Mouse (Mus musculus) MEL (cell line): ENCODE data around the gene St3gal2. TPM values are rescaled to one million over a fixed set of nuclear protein-coding genes. Genes with fewer than 3 reads are reported as not detected.

Experiments used
- DNase-seq: peaks from one replicate; pipeline ENCODE4 v3.0.0; 2011; ENCODE audit warnings: low read depth, low spot score
- H3K27ac ChIP-seq: 2 replicates; pipeline ENCODE4 v1.5.1; 2012; ENCODE audit warnings: low read depth, mild to moderate bottlenecking, control low read depth, low read length, moderate library complexity; ENCODE audit not compliant: control insufficient read depth
- H3K27me3 ChIP-seq, 2 experiments: fragments of 150-350 bp in 1 of 2; sonication (generic) in 1 of 2; 2 replicates each; pipeline ENCODE4 v1.6.1; 2012; ENCODE audit warnings: low read length in 2 of 2, mild to moderate bottlenecking in 2 of 2, improper control_type of control experiment in 1 of 2, moderate library complexity in 1 of 2; ENCODE audit not compliant: insufficient read depth in 2 of 2, control insufficient read depth in 1 of 2
- H3K36me3 ChIP-seq, 2 experiments: 2 replicates each; pipeline ENCODE4 v1.6.1; 2012 to 2014; ENCODE audit warnings: low read length in 2 of 2, improper control_type of control experiment in 1 of 2, inconsistent platforms in 1 of 2, mild to moderate bottlenecking in 1 of 2; ENCODE audit not compliant: insufficient read depth in 2 of 2, control insufficient read depth in 1 of 2
- H3K4me1 ChIP-seq, 2 experiments: fragments of 150-350 bp in 1 of 2; sonication (generic) in 1 of 2; 2 replicates each; pipeline ENCODE4 v1.6.1; 2012; ENCODE audit warnings: low read length in 2 of 2, improper control_type of control experiment in 1 of 2, mild to moderate bottlenecking in 1 of 2; ENCODE audit not compliant: insufficient read depth in 2 of 2, control insufficient read depth in 1 of 2
- H3K4me3 ChIP-seq, 2 experiments: fragments of 150-350 bp in 1 of 2; sonication (generic) in 1 of 2; 2 replicates each; pipeline ENCODE4 v1.5.1; 2012; ENCODE audit warnings: low read depth in 2 of 2, low read length in 2 of 2, mild to moderate bottlenecking in 2 of 2, moderate library complexity in 2 of 2, control low read depth in 1 of 2, improper control_type of control experiment in 1 of 2; ENCODE audit not compliant: control insufficient read depth in 1 of 2, insufficient read depth in 1 of 2
- H3K79me2 ChIP-seq: 2 replicates; pipeline ENCODE4 v1.6.1; 2012; ENCODE audit warnings: mild to moderate bottlenecking, low read length, moderate library complexity; ENCODE audit not compliant: control insufficient read depth, poor library complexity, insufficient read depth
- H3K9ac ChIP-seq: 2 replicates; pipeline ENCODE4 v1.6.1; 2012; ENCODE audit warnings: low read depth, mild to moderate bottlenecking, control low read depth, low read length, moderate library complexity; ENCODE audit not compliant: control insufficient read depth, poor library complexity, severe bottlenecking
- H3K9me3 ChIP-seq: fragments of 150-350 bp; sonication (generic); replicated peaks from 2 replicates; pipeline ENCODE4 v1.6.1; 2012; ENCODE audit warnings: mild to moderate bottlenecking, low read length, improper control_type of control experiment, moderate library complexity; ENCODE audit not compliant: insufficient read depth
- BHLHE40 ChIP-seq: IDR thresholded peaks from 2 replicates; pipeline ENCODE4 v1.6.1; 2012; ENCODE audit warnings: low read depth, mild to moderate bottlenecking, inconsistent platforms, low read length, improper control_type of control experiment, borderline replicate concordance
- CHD2 ChIP-seq: IDR thresholded peaks from 2 replicates; pipeline ENCODE4 v1.6.1; 2011; ENCODE audit warnings: low read length, improper control_type of control experiment
- ELF1 ChIP-seq: IDR thresholded peaks from 2 replicates; pipeline ENCODE4 v1.6.1; 2014; ENCODE audit warnings: low read depth, mild to moderate bottlenecking, inconsistent platforms, low read length, improper control_type of control experiment, moderate library complexity
- ETS1 ChIP-seq: IDR thresholded peaks from 2 replicates; pipeline ENCODE4 v1.6.1; 2012; ENCODE audit warnings: low read depth, mild to moderate bottlenecking, inconsistent platforms, low read length, improper control_type of control experiment, moderate library complexity
- GABPA ChIP-seq: IDR thresholded peaks from 2 replicates; pipeline ENCODE4 v1.6.1; 2012; ENCODE audit warnings: low read depth, mild to moderate bottlenecking, inconsistent platforms, low read length, improper control_type of control experiment, moderate library complexity
- HCFC1 ChIP-seq: IDR thresholded peaks from 2 replicates; pipeline ENCODE4 v1.6.1; 2012; ENCODE audit warnings: low read depth, mild to moderate bottlenecking, inconsistent platforms, low read length, improper control_type of control experiment, moderate library complexity
- JUND ChIP-seq: IDR thresholded peaks from 2 replicates; pipeline ENCODE4 v1.6.1; 2011; ENCODE audit warnings: low read depth, mild to moderate bottlenecking, improper control_type of control experiment, low read length
- KAT2A ChIP-seq: conservative IDR thresholded peaks from 2 replicates; pipeline ENCODE4 v1.6.1; 2012; ENCODE audit warnings: low read depth, low read length, improper control_type of control experiment, inconsistent platforms
- MAFK ChIP-seq: IDR thresholded peaks from 2 replicates; pipeline ENCODE4 v1.6.1; 2011; ENCODE audit warnings: low read depth, mild to moderate bottlenecking, low read length, improper control_type of control experiment, borderline replicate concordance
- MAZ ChIP-seq: IDR thresholded peaks from 2 replicates; pipeline ENCODE4 v1.6.1; 2012; ENCODE audit warnings: low read depth, mild to moderate bottlenecking, inconsistent platforms, low read length, improper control_type of control experiment
- MXI1 ChIP-seq: IDR thresholded peaks from 2 replicates; pipeline ENCODE4 v1.6.1; 2011; ENCODE audit warnings: mild to moderate bottlenecking, low read depth, low read length, improper control_type of control experiment
- MYB ChIP-seq: IDR thresholded peaks from 2 replicates; pipeline ENCODE4 v1.6.1; 2011; ENCODE audit warnings: mild to moderate bottlenecking, low read depth, low read length, improper control_type of control experiment
- MYC ChIP-seq: IDR thresholded peaks from 2 replicates; pipeline ENCODE4 v1.6.1; 2011; ENCODE audit warnings: low read depth, mild to moderate bottlenecking, low read length, improper control_type of control experiment, moderate library complexity
- NRF1 ChIP-seq: IDR thresholded peaks from 2 replicates; pipeline ENCODE4 v1.6.1; 2014; ENCODE audit warnings: low read depth, mild to moderate bottlenecking, inconsistent platforms, low read length, improper control_type of control experiment, moderate library complexity; ENCODE audit not compliant: poor library complexity, insufficient read depth, severe bottlenecking
- POLR2AphosphoS2 ChIP-seq: IDR thresholded peaks from 2 replicates; pipeline ENCODE4 v1.6.1; 2011; ENCODE audit warnings: low read length, improper control_type of control experiment
- RCOR1 ChIP-seq: IDR thresholded peaks from 2 replicates; pipeline ENCODE4 v1.6.1; 2012; ENCODE audit warnings: low read depth, mild to moderate bottlenecking, inconsistent platforms, low read length, improper control_type of control experiment
- SMC3 ChIP-seq: IDR thresholded peaks from 2 replicates; pipeline ENCODE4 v1.6.1; 2011; ENCODE audit warnings: low read depth, low read length, improper control_type of control experiment
- TBP ChIP-seq: IDR thresholded peaks from 2 replicates; pipeline ENCODE4 v1.8.0; 2011; ENCODE audit warnings: low read depth, low read length, improper control_type of control experiment
- TCF12 ChIP-seq: IDR thresholded peaks from 2 replicates; pipeline ENCODE4 v1.6.1; 2014; ENCODE audit warnings: low read depth, mild to moderate bottlenecking, inconsistent platforms, low read length, improper control_type of control experiment, moderate library complexity
- USF1 ChIP-seq: IDR thresholded peaks from 2 replicates; pipeline ENCODE4 v1.6.1; 2014; ENCODE audit warnings: low read depth, mild to moderate bottlenecking, inconsistent platforms, low read length, improper control_type of control experiment, moderate library complexity
- ZMIZ1 ChIP-seq: IDR thresholded peaks from 2 replicates; pipeline ENCODE4 v1.6.1; 2012; ENCODE audit warnings: low read depth, mild to moderate bottlenecking, inconsistent platforms, low read length, improper control_type of control experiment, moderate library complexity
- ZNF384 ChIP-seq: IDR thresholded peaks from 2 replicates; pipeline ENCODE4 v1.6.1; 2012; ENCODE audit warnings: low read depth, mild to moderate bottlenecking, inconsistent platforms, low read length, improper control_type of control experiment
- polyA plus RNA-seq, 2 experiments: library from polyadenylated mRNA; stranded (reverse) in 1 of 2; unstranded in 1 of 2; fragments of >175 nt in 1 of 2; fragments of >200 nt in 1 of 2; gene quantifications; 2 replicates each; pipeline versions ENCODE4 v1.2.1 to v1.2.4; 2012; ENCODE audit warnings: low replicate concordance in 2 of 2, low read depth in 1 of 2; ENCODE audit not compliant: insufficient read length in 2 of 2, insufficient read depth in 1 of 2, missing spikeins in 1 of 2
- total RNA-seq: library from RNA; depleted of rRNA; stranded (reverse); fragments of 300-350 nt; gene quantifications from 2 replicates; pipeline ENCODE4 v1.2.3, GENCODE M21; 2012

Gene St3gal2
- total and polyA plus RNA-seq, 3 experiments: 5.2 to 18.0 TPM; not detected in 1

- no peak for TF ChIP-seq NRF1
- 0 out of 2 replicates have a peak, but pooled peaks have one; percentile 5 for TF ChIP-seq SMC3
- peak; percentile 54; the same call in 1 of the 2 replicates for TF ChIP-seq MYC
- TF ChIP-seq BHLHE40: peak; percentile 66; the same call in 1 of the 2 replicates
- peak; percentile 65 for TF ChIP-seq RCOR1
Measured at GRCm38 (mm10) chr8:110921492-110922230, 1.9 kb downstream of the St3gal2 start (continued).

GRCm38 (mm10) chr8:110925691-110926140 is 6.0 kb downstream of the St3gal2 start:
- Histone ChIP-seq H3K36me3 (peaks cover 0 to 41% of the 10 kb centered on the region in 2 experiments; a peak in 2 of 4 replicates), H3K4me3 (no peak overlapping the region), H3K79me2 (peaks cover 7% of the 10 kb centered on the region; the same call in 1 of the 2 replicates), H3K9ac (no peak overlapping the region), H3K27me3 (no peaks in the 10 kb centered on the region), H3K27ac (no peak overlapping the region), H3K9me3 (no peaks in the 10 kb centered on the region), H3K4me1 (peaks cover 22 to 45% of the 10 kb centered on the region in 2 experiments)
- DNase-seq: no peak
- no peak for TF ChIP-seq ZNF384
- no peak for TF ChIP-seq NRF1
- TF ChIP-seq KAT2A: no peak
- TF ChIP-seq POLR2AphosphoS2: no peak
- no peak for TF ChIP-seq MYB
- no peak for TF ChIP-seq ZMIZ1
- TF ChIP-seq HCFC1: no peak
- TF ChIP-seq MYC: no peak

- Histone ChIP-seq H3K4me1 (peaks cover 27 to 43% of the 10 kb centered on the region in 2 experiments), H3K79me2 (peaks cover 7% of the 10 kb centered on the region; the same call in 1 of the 2 replicates), H3K9ac (no peak overlapping the region), H3K27me3 (no peaks in the 10 kb centered on the region), H3K27ac (no peak overlapping the region; the same call in 1 of the 2 replicates), H3K36me3 (peaks cover 0 to 40% of the 10 kb centered on the region in 2 experiments; a peak in 2 of 4 replicates), H3K9me3 (no peaks in the 10 kb centered on the region), H3K4me3 (no peak overlapping the region)
- TF ChIP-seq USF1 (no peak), ETS1 (no peak), MAFK (no peak), MYB (no peak), MXI1 (no peak), CHD2 (no peak), GABPA (no peak), TBP (no peak), ZNF384 (no peak), JUND (no peak), POLR2AphosphoS2 (no peak), MAZ (no peak), TCF12 (no peak), SMC3 (no peak), ELF1 (no peak), KAT2A (no peak)
- DNase-seq: no peak
Measured at GRCm38 (mm10) chr8:110926690-110927089, 7.0 kb downstream of the St3gal2 start.
